Mouse (Mus musculus) MEL (cell line): Measurements from ENCODE around the gene Insl5. TPM values are rescaled to one million over a fixed set of nuclear protein-coding genes. Genes with fewer than 3 reads are reported as not detected.
A peak's percentile ranks its signal among the peaks of the same experiment; 100 is the strongest.

Source experiments
- DNase-seq: peaks from one replicate; pipeline ENCODE4 v3.0.0; 2011; ENCODE audit warnings: low read depth, low spot score
- H3K27ac ChIP-seq: 2 replicates; pipeline ENCODE4 v1.5.1; 2012; ENCODE audit warnings: low read depth, mild to moderate bottlenecking, control low read depth, low read length, moderate library complexity; ENCODE audit not compliant: control insufficient read depth
- H3K27me3 ChIP-seq, 2 experiments: fragments of 150-350 bp in 1 of 2; sonication (generic) in 1 of 2; 2 replicates each; pipeline ENCODE4 v1.6.1; 2012; ENCODE audit warnings: low read length in 2 of 2, mild to moderate bottlenecking in 2 of 2, improper control_type of control experiment in 1 of 2, moderate library complexity in 1 of 2; ENCODE audit not compliant: insufficient read depth in 2 of 2, control insufficient read depth in 1 of 2
- H3K36me3 ChIP-seq, 2 experiments: 2 replicates each; pipeline ENCODE4 v1.6.1; 2012 to 2014; ENCODE audit warnings: low read length in 2 of 2, improper control_type of control experiment in 1 of 2, inconsistent platforms in 1 of 2, mild to moderate bottlenecking in 1 of 2; ENCODE audit not compliant: insufficient read depth in 2 of 2, control insufficient read depth in 1 of 2
- H3K4me1 ChIP-seq, 2 experiments: fragments of 150-350 bp in 1 of 2; sonication (generic) in 1 of 2; 2 replicates each; pipeline ENCODE4 v1.6.1; 2012; ENCODE audit warnings: low read length in 2 of 2, improper control_type of control experiment in 1 of 2, mild to moderate bottlenecking in 1 of 2; ENCODE audit not compliant: insufficient read depth in 2 of 2, control insufficient read depth in 1 of 2
- H3K4me3 ChIP-seq, 2 experiments: fragments of 150-350 bp in 1 of 2; sonication (generic) in 1 of 2; 2 replicates each; pipeline ENCODE4 v1.5.1; 2012; ENCODE audit warnings: low read depth in 2 of 2, low read length in 2 of 2, mild to moderate bottlenecking in 2 of 2, moderate library complexity in 2 of 2, control low read depth in 1 of 2, improper control_type of control experiment in 1 of 2; ENCODE audit not compliant: control insufficient read depth in 1 of 2, insufficient read depth in 1 of 2
- H3K79me2 ChIP-seq: 2 replicates; pipeline ENCODE4 v1.6.1; 2012; ENCODE audit warnings: mild to moderate bottlenecking, low read length, moderate library complexity; ENCODE audit not compliant: control insufficient read depth, poor library complexity, insufficient read depth
- H3K9ac ChIP-seq: 2 replicates; pipeline ENCODE4 v1.6.1; 2012; ENCODE audit warnings: low read depth, mild to moderate bottlenecking, control low read depth, low read length, moderate library complexity; ENCODE audit not compliant: control insufficient read depth, poor library complexity, severe bottlenecking
- H3K9me3 ChIP-seq: fragments of 150-350 bp; sonication (generic); replicated peaks from 2 replicates; pipeline ENCODE4 v1.6.1; 2012; ENCODE audit warnings: mild to moderate bottlenecking, low read length, improper control_type of control experiment, moderate library complexity; ENCODE audit not compliant: insufficient read depth
- CHD2 ChIP-seq: IDR thresholded peaks from 2 replicates; pipeline ENCODE4 v1.6.1; 2011; ENCODE audit warnings: low read length, improper control_type of control experiment
- CTCF ChIP-seq, 3 experiments: IDR thresholded peaks in 2 of 3; conservative IDR thresholded peaks in 1 of 3; 2 replicates each; pipeline ENCODE4 v1.5.1; 2011 to 2012; ENCODE audit warnings: low read length in 3 of 3, low read depth in 2 of 3, mild to moderate bottlenecking in 2 of 3, improper control_type of control experiment in 1 of 3, inconsistent platforms in 1 of 3, mixed read lengths in 1 of 3, moderate library complexity in 1 of 3; ENCODE audit not compliant: control insufficient read depth in 1 of 3, insufficient read depth in 1 of 3, poor library complexity in 1 of 3, severe bottlenecking in 1 of 3
- EP300 ChIP-seq, 2 experiments: IDR thresholded peaks; 2 replicates each; pipeline ENCODE4 v1.6.1; 2011; ENCODE audit warnings: improper control_type of control experiment in 2 of 2, low read length in 2 of 2, low read depth in 1 of 2, mild to moderate bottlenecking in 1 of 2
- ETS1 ChIP-seq: IDR thresholded peaks from 2 replicates; pipeline ENCODE4 v1.6.1; 2012; ENCODE audit warnings: low read depth, mild to moderate bottlenecking, inconsistent platforms, low read length, improper control_type of control experiment, moderate library complexity
- GATA1 ChIP-seq: IDR thresholded peaks from 2 replicates; pipeline ENCODE4 v1.6.1; 2011; ENCODE audit warnings: low read depth, low read length, improper control_type of control experiment
- KAT2A ChIP-seq: conservative IDR thresholded peaks from 2 replicates; pipeline ENCODE4 v1.6.1; 2012; ENCODE audit warnings: low read depth, low read length, improper control_type of control experiment, inconsistent platforms
- MAFK ChIP-seq: IDR thresholded peaks from 2 replicates; pipeline ENCODE4 v1.6.1; 2011; ENCODE audit warnings: low read depth, mild to moderate bottlenecking, low read length, improper control_type of control experiment, borderline replicate concordance
- MAZ ChIP-seq: IDR thresholded peaks from 2 replicates; pipeline ENCODE4 v1.6.1; 2012; ENCODE audit warnings: low read depth, mild to moderate bottlenecking, inconsistent platforms, low read length, improper control_type of control experiment
- MEF2A ChIP-seq: IDR thresholded peaks from 2 replicates; pipeline ENCODE4 v1.6.1; 2014; ENCODE audit warnings: low read depth, mild to moderate bottlenecking, inconsistent platforms, low read length, improper control_type of control experiment; ENCODE audit not compliant: poor library complexity, insufficient replicate concordance, severe bottlenecking; ENCODE audit errors: extremely low read depth
- MXI1 ChIP-seq: IDR thresholded peaks from 2 replicates; pipeline ENCODE4 v1.6.1; 2011; ENCODE audit warnings: mild to moderate bottlenecking, low read depth, low read length, improper control_type of control experiment
- MYC ChIP-seq: IDR thresholded peaks from 2 replicates; pipeline ENCODE4 v1.6.1; 2011; ENCODE audit warnings: low read depth, mild to moderate bottlenecking, low read length, improper control_type of control experiment, moderate library complexity
- POLR2AphosphoS2 ChIP-seq: IDR thresholded peaks from 2 replicates; pipeline ENCODE4 v1.6.1; 2011; ENCODE audit warnings: low read length, improper control_type of control experiment
- RAD21 ChIP-seq: IDR thresholded peaks from 2 replicates; pipeline ENCODE4 v1.6.1; 2011; ENCODE audit warnings: mild to moderate bottlenecking, low read depth, low read length, improper control_type of control experiment
- SMC3 ChIP-seq: IDR thresholded peaks from 2 replicates; pipeline ENCODE4 v1.6.1; 2011; ENCODE audit warnings: low read depth, low read length, improper control_type of control experiment
- USF1 ChIP-seq: IDR thresholded peaks from 2 replicates; pipeline ENCODE4 v1.6.1; 2014; ENCODE audit warnings: low read depth, mild to moderate bottlenecking, inconsistent platforms, low read length, improper control_type of control experiment, moderate library complexity
- USF2 ChIP-seq, 2 experiments: IDR thresholded peaks; 2 replicates each; pipeline ENCODE4 v1.6.1; 2011 to 2012; ENCODE audit warnings: improper control_type of control experiment in 2 of 2, low read length in 2 of 2, borderline replicate concordance in 1 of 2, inconsistent platforms in 1 of 2, low read depth in 1 of 2, mild to moderate bottlenecking in 1 of 2; ENCODE audit not compliant: insufficient read depth in 1 of 2
- ZC3H11A ChIP-seq: IDR thresholded peaks from 2 replicates; pipeline ENCODE4 v1.6.1; 2012; ENCODE audit warnings: low read depth, mild to moderate bottlenecking, inconsistent platforms, low read length, improper control_type of control experiment
- ZMIZ1 ChIP-seq: IDR thresholded peaks from 2 replicates; pipeline ENCODE4 v1.6.1; 2012; ENCODE audit warnings: low read depth, mild to moderate bottlenecking, inconsistent platforms, low read length, improper control_type of control experiment, moderate library complexity
- ZNF384 ChIP-seq: IDR thresholded peaks from 2 replicates; pipeline ENCODE4 v1.6.1; 2012; ENCODE audit warnings: low read depth, mild to moderate bottlenecking, inconsistent platforms, low read length, improper control_type of control experiment
- polyA plus RNA-seq, 2 experiments: library from polyadenylated mRNA; stranded (reverse) in 1 of 2; unstranded in 1 of 2; fragments of >175 nt in 1 of 2; fragments of >200 nt in 1 of 2; gene quantifications; 2 replicates each; pipeline versions ENCODE4 v1.2.1 to v1.2.4; 2012; ENCODE audit warnings: low replicate concordance in 2 of 2, low read depth in 1 of 2; ENCODE audit not compliant: insufficient read length in 2 of 2, insufficient read depth in 1 of 2, missing spikeins in 1 of 2
- total RNA-seq: library from RNA; depleted of rRNA; stranded (reverse); fragments of 300-350 nt; gene quantifications from 2 replicates; pipeline ENCODE4 v1.2.3, GENCODE M21; 2012

Insl5 gene
- total and polyA plus RNA-seq, 3 experiments = not detected

DNA sequence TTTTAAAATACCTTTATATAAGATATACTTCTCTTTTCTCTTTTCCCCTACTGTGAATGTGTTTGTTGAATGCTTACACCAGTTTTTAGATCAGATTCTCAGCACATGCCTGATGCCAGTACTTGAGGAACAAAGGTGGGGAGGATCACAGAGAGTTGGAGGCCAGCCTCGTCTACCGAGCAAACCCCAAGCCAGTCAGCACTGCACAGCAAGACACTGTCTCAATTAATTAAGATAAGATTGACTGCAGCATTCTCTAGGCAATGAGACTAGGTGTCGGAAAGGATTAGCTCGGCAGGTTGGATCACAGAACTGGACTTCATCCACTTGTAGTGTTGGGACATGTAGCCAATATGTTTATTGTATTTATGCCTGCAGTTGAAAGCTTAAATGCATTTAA, 39.3 kb downstream of the Insl5 start:
- Histone ChIP-seq H3K4me1 (no peaks in the 10 kb centered on the region; a peak in 1 of 4 replicates), H3K9me3 (no peaks in the 10 kb centered on the region), H3K27me3 (0 out of 4 replicates have a peak, but pooled peaks cover 0 to 2% of the 10 kb centered on the region in 2 experiments), H3K36me3 (no peaks in the 10 kb centered on the region; a peak in 1 of 4 replicates)
- no peak for DNase-seq
- TF ChIP-seq USF2 (IDR thresholded peaks at IDR 0.05; ENCODE audit: borderline replicate concordance in 1 of 2, insufficient read depth in 1 of 2, low read depth in 1 of 2, low read length in 2 of 2) = no peak
- TF ChIP-seq MEF2A = no peak
- no peak for TF ChIP-seq MYC
- TF ChIP-seq EP300 (IDR thresholded peaks at IDR 0.05; ENCODE audit: low read depth in 1 of 2, low read length in 2 of 2) = no peak
- TF ChIP-seq POLR2AphosphoS2 = no peak
- TF ChIP-seq KAT2A = no peak
- no peak for TF ChIP-seq USF1
- no peak for TF ChIP-seq MAFK
- TF ChIP-seq, all 39 proteins: peak for 0
- Histone ChIP-seq H3K79me2 (no peaks in the 10 kb centered on the region), H3K27ac (no peak overlapping the region), H3K4me3 (no peak overlapping the region), H3K9ac (no peak overlapping the region)

DNA sequence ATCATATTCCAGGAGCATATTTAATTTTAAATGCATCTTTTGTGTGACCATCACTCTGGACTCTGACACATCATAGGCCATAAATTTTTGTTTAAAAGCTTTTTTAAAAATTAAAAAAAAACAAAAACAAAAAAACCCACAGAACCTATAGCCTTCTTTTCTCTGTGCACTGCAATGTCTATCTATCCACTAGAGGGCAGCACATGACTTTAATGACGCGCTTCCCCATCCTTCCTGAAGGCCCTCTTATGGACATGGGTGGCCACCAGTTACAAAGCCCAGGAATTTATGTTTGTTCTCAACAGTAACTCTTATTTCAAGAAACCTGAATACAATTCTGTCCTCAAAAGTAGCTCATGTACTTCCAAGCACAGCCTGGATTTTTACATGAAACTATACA, 39.7 kb downstream of the Insl5 start:
- H3K4me3 ChIP-seq = no peak overlapping the region
- no peak overlapping the region for H3K27ac ChIP-seq
- no peaks in the 10 kb centered on the region; a peak in 1 of 4 replicates for H3K4me1 ChIP-seq
- no peaks in the 10 kb centered on the region for H3K9me3 ChIP-seq
- H3K36me3 ChIP-seq = no peaks in the 10 kb centered on the region; a peak in 1 of 4 replicates
- H3K79me2 ChIP-seq = no peaks in the 10 kb centered on the region
- peak; percentile 71 for DNase-seq
- no peak overlapping the region for H3K9ac ChIP-seq
- peak; percentile 83 for TF ChIP-seq ZC3H11A
- TF ChIP-seq RAD21 = peak; percentile 88
- no peak for TF ChIP-seq ZMIZ1
- no peak for TF ChIP-seq ETS1
- no peak for TF ChIP-seq MEF2A
- TF ChIP-seq USF1 = no peak
- no peak for TF ChIP-seq POLR2AphosphoS2
- TF ChIP-seq MAZ = no peak
- peak; percentile 81 for TF ChIP-seq SMC3
- TF ChIP-seq CTCF (IDR thresholded peaks at IDR 0.05 in 2 of 3, conservative IDR thresholded peaks at IDR 0.05 in 1 of 3; ENCODE audit: control insufficient read depth in 1 of 3, insufficient read depth in 1 of 3, low read depth in 2 of 3, low read length in 3 of 3, poor library complexity in 1 of 3, severe bottlenecking in 1 of 3) = peak; percentile 50 to 88 (median 65)
- no peak for TF ChIP-seq GATA1
- peak; percentile 71 for TF ChIP-seq ZNF384
- no peak for TF ChIP-seq MXI1
- TF ChIP-seq CHD2 = no peak
- H3K27me3 ChIP-seq = 0 out of 4 replicates have a peak, but pooled peaks cover 0 to 2% of the 10 kb centered on the region in 2 experiments
